Mouse (Mus musculus): ENCODE measurements around the gene AU040320. TPM values are rescaled to one million over a fixed set of nuclear protein-coding genes. Genes with fewer than 3 reads are reported as not detected.

AU040320 gene
- polyA plus RNA-seq, 1 experiment from 2014 or later: 41.4 TPM

DNA sequence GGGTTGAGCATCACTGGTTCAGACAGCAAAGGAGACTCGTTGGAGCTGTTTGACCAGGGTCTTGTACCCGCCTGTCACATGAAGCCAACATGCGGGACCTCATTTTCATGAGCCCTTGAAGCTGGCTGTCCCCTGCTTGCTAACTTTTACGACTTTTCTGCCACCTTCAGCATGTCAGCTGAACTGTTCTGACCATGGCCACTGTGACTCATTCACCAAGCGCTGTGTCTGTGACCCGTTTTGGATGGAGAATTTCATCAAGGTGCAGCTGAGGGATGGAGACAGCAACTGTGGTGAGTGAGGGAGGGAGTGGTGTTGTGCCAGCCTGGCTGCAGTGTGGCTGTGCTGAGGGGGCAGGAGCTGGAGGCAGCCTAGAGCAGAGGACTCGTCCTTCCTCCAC lies 93.6 kb downstream of the AU040320 start:
- no peaks in the 10 kb centered on the region for H3K4me1 ChIP-seq
- 60% methylated on average over 7 of the region's 7 CpGs for WGBS
- no peak overlapping the region for H3K4me3 ChIP-seq
- H3K36me3 ChIP-seq (replicated peaks): peaks cover 14% of the 10 kb centered on the region
- no peak overlapping the region for H3K27ac ChIP-seq
- no peak overlapping the region for H3K9ac ChIP-seq
- no peaks in the 10 kb centered on the region for H3K9me3 ChIP-seq
- H3K27me3 ChIP-seq (replicated peaks): no peaks in the 10 kb centered on the region
- H3K4me2 ChIP-seq: no peak overlapping the region
- ATAC-seq (replicated peaks): no peak

DNA sequence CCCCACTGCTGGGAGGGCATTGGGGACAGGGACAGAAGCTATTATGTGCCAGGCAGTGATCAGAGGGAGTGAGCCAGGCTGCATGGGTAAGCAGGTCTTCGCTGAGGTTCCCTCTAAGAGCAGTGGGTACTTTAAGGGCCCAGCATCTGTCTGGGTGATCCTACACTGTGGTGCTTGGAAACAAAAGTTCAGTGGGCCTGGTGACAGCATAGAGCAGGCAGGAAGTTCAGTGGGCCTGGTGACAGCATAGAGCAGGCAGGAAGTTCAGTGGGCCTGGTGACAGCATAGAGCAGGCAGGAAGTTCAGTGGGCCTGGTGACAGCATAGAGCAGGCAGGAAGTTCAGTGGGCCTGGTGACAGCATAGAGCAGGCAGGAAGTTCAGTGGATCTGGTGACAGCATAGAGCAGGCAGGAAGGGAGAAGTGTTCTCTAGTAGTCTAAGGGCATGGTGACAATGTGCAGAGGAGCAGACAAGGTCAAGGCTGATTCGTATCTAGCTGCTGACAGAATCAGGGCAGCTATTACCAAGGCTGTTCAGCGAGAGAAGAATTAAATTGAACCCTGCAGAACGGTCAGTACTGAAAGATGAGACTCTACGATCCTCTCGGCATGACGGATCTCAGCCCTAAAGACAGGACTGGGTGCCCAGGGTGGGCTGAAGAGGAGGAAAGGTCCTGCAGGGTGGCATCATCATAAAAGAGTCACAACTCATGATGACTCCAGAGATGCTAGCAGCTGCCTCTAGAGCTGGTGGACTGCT lies 96.9 kb downstream of the AU040320 start:
- peaks cover 22% of the 10 kb centered on the region for H3K36me3 ChIP-seq (replicated peaks)
- 0 out of 2 replicates have a peak overlapping the region, but pooled peaks have one; percentile 20 for H3K27ac ChIP-seq
- no peak overlapping the region for H3K4me2 ChIP-seq
- no peak overlapping the region for H3K9ac ChIP-seq
- H3K9me3 ChIP-seq: no peaks in the 10 kb centered on the region
- no peaks in the 10 kb centered on the region for H3K4me1 ChIP-seq
- ATAC-seq (replicated peaks): no peak
- WGBS: 84% methylated on average over 7 of the region's 7 CpGs
- H3K4me3 ChIP-seq: no peak overlapping the region
- no peaks in the 10 kb centered on the region for H3K27me3 ChIP-seq (replicated peaks)

DNA sequence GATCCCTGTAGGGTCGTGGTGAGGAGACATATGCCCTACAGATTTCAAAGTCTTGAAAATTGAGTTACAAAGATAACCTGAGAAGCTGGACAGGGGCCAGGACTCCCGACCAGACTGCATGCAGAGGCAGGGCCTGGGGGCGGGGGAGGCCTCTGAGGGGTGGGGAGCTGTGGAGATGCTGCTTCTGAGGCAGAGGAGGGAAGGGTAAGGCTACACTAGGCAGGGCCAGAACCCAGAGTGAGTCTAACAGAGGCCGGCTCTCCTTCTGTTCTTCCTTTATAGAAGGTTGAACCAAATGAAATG lies 97.4 kb downstream of the AU040320 start:
- no peak overlapping the region for H3K4me2 ChIP-seq
- H3K9me3 ChIP-seq: no peaks in the 10 kb centered on the region
- no peak overlapping the region for H3K9ac ChIP-seq
- no peaks in the 10 kb centered on the region for H3K4me1 ChIP-seq
- no peaks in the 10 kb centered on the region for H3K27me3 ChIP-seq (replicated peaks)
- H3K4me3 ChIP-seq: no peak overlapping the region
- H3K36me3 ChIP-seq (replicated peaks): peaks cover 22% of the 10 kb centered on the region
- no peak for ATAC-seq (replicated peaks)
- WGBS: 73% methylated on average over 4 of the region's 4 CpGs
- H3K27ac ChIP-seq: 0 out of 2 replicates have a peak overlapping the region, but pooled peaks have one; percentile 20

DNA sequence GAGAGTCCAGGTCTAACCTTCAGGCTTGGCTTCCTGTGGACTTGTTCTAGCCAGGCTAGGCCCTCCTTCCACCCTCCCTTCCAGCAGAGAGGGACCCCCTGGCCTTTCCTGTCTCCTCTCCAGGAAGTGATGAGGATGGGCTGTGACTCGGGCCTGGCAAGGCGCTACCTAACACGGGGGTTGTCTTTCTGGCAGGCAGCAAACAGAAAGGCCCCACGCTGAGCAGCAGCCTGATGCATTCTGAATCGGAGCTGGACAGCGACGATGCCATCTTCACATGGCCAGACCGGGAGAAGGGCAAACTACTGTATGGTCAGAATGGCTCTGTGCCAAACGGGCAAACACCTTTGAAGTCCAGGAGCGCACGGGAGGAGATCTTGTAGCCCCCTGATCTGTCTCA lies 99.6 kb downstream of the AU040320 start:
- WGBS: 73% methylated on average over 11 of the region's 11 CpGs
- peaks cover 20% of the 10 kb centered on the region for H3K36me3 ChIP-seq (replicated peaks)
- no peak for ATAC-seq (replicated peaks)

DNA sequence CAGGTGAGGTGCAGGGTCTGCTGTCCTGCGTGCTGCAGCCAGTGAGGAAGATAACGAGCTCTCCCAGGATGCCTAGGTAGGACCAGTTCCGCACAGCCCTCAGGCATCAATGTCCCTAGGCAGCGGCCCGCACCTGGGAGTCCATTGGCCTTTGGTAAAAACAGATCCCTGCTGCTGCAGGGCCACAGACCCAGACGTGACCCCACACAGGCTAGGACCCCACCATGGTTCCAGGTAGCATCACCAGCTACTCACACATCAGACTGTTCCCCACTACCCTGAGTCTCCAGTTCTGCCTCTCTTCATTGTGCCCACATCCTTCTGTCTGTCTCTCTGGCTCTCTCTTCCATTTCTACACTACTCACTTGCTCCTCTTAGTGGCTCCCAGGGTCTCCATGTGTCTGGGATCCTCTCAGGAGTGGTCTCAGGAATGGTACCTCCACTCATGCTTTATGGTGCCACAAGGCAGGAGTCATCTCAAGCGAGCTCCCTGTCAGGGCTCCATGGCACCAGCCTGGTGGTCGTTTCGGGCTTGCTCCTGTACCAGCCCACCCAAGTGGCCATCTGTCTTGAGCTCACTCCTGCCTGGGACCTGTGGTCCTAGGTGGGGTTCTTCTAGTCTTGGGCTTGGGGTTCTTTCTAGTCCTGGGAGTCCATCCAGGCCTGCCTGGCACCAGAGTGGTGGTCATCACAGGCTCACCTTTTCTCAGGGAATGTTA lies 107.1 kb downstream of the AU040320 start:
- H3K27ac ChIP-seq: no peak overlapping the region
- no peak overlapping the region for H3K9ac ChIP-seq
- no peak overlapping the region for H3K4me2 ChIP-seq
- H3K9me3 ChIP-seq: no peaks in the 10 kb centered on the region
- peaks cover 24% of the 10 kb centered on the region for H3K36me3 ChIP-seq (replicated peaks)
- 90% methylated on average over 9 of the region's 9 CpGs for WGBS
- ATAC-seq (replicated peaks): no peak
- no peaks in the 10 kb centered on the region for H3K27me3 ChIP-seq (replicated peaks)
- no peaks in the 10 kb centered on the region for H3K4me1 ChIP-seq
- H3K4me3 ChIP-seq: no peak overlapping the region

More for the DNA sequence above, 99.6 kb downstream of the AU040320 start:
- no peak overlapping the region for H3K27ac ChIP-seq
- no peak overlapping the region for H3K4me3 ChIP-seq
- no peak overlapping the region for H3K9ac ChIP-seq
- no peaks in the 10 kb centered on the region for H3K27me3 ChIP-seq (replicated peaks)
- H3K4me2 ChIP-seq: no peak overlapping the region
- no peaks in the 10 kb centered on the region for H3K9me3 ChIP-seq
- H3K4me1 ChIP-seq: no peaks in the 10 kb centered on the region

DNA sequence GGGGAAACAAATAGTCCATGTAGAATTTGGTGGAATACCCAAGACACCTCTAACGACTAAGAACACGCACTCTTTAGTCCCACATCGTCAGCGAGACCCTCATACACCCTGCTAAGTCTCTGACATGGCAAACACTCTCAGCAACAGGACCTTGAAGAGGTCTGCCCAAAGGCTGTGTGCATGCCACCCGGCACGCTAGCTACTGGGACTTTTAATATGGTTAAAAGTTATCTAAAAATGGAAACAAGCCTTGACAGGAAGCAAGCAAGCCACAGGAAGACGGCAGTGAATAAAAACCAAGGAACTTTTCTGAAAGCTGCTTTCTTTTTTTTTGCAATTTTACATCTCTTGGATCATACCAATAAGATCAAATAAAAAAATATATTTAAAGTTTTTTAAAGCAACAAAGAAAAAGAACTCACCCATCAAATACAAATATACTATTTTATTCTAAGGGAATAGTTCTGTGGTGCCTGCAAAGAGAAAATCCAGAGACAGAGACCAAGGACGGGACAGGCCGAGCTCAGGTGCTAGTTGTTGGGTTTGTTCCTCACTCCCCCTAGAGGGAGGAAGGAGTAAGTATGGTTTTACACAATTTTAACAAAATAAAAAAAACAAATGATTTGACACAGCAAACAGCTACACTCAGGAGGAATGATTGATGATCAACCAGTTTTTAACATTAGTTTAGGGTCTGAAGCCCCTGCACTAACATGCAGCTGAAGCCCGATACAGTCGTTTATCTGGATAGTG lies 108.3 kb downstream of the AU040320 start:
- 83% methylated on average over 11 of the region's 11 CpGs for WGBS

DNA sequence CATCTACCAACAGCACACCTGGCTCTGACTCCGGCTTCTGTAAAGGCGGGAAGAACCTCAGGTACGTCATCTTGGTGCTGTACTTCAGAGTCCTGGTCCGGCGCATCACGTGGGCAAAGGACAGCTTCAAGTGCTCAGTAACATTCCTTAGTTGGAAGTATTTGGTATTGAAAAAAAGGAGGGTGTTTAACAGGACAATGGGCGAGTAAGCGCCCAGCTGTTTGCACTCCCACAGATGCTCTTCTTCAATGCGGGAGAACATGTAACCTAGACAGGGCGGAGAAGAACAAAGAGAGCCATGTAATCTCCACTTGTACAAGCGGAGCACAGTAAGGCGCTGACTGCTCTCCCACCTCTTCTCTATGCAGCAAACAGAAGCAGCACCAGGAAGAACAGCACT lies 115.4 kb downstream of the AU040320 start:
- no peak overlapping the region for H3K27ac ChIP-seq
- no peak overlapping the region for H3K9ac ChIP-seq
- ATAC-seq (replicated peaks): no peak
- H3K27me3 ChIP-seq (replicated peaks): no peaks in the 10 kb centered on the region
- 88% methylated on average over 12 of the region's 12 CpGs for WGBS
- H3K4me3 ChIP-seq: no peak overlapping the region
- no peaks in the 10 kb centered on the region for H3K9me3 ChIP-seq
- no peaks in the 10 kb centered on the region for H3K4me1 ChIP-seq
- no peak overlapping the region for H3K4me2 ChIP-seq
- peaks cover 21% of the 10 kb centered on the region for H3K36me3 ChIP-seq (replicated peaks)

More for the DNA sequence above, 108.3 kb downstream of the AU040320 start:
- Histone ChIP-seq H3K4me1 (no peaks in the 10 kb centered on the region), H3K36me3 (replicated peaks) (peaks cover 31% of the 10 kb centered on the region), H3K27me3 (replicated peaks) (no peaks in the 10 kb centered on the region), H3K9ac (no peak overlapping the region), H3K27ac (no peak overlapping the region), H3K9me3 (no peaks in the 10 kb centered on the region), H3K4me3 (no peak overlapping the region), H3K4me2 (no peak overlapping the region)
- ATAC-seq (replicated peaks): no peak

DNA sequence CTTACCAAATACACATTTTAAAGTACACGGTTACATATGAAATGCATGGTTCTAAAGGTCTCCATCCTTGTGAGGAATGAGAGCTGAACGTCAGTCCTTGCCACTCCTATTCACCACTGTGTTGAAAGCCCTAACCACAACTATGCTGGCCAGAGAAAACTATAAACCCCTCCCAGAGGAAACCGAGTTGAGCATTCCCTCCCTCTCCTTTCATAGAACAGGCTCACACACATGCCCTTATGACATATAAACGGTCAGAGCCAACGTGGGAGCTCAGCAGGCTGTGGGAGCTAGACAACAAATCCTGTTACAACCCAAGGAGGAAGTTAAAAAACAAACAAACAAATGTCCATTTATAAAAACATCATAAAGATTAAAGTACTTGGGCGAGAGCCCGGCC lies 119.4 kb downstream of the AU040320 start:
- Histone ChIP-seq H3K4me1 (no peaks in the 10 kb centered on the region), H3K27me3 (replicated peaks) (no peaks in the 10 kb centered on the region), H3K9ac (no peak overlapping the region), H3K36me3 (replicated peaks) (peaks cover 25% of the 10 kb centered on the region), H3K4me2 (no peak overlapping the region), H3K27ac (no peak overlapping the region), H3K4me3 (no peak overlapping the region), H3K9me3 (no peaks in the 10 kb centered on the region)
- no peak for ATAC-seq (replicated peaks)
- 84% methylated on average over 7 of the region's 7 CpGs for WGBS

DNA sequence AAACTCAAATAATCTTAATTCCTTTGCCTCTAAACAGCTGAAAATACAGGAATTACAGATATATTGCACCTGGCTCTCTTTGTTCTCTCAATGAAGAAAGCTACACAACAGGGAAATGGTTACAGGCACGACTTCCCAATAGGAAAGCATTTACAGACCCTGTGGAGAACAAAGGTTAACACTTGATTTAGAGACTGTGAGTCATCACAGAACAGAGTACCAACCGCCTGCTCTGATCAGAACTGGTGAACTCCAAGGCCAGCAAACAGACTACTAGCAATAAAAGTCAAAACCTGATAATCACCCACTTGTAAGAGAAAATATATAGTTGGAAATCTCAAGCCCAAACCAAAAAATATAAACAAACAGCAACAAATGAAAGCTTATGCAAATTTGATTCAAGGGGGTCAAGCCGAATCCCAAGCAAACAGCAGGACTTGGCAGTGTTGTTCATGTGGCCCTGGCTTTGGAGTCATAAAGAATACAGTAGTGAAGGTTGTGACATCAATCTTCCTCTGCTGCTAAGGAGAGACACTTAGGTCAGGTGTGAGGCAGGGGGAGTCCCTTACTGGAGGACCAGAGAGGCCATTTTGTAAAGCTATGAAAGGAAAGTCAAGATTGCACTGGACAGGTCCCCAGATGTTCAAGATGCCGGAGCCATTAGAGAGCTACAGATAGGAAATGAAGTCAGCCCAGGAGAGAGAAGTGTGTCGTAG lies 126.4 kb downstream of the AU040320 start:
- Histone ChIP-seq H3K4me2 (no peak overlapping the region), H3K36me3 (replicated peaks) (peaks cover 26% of the 10 kb centered on the region)

DNA sequence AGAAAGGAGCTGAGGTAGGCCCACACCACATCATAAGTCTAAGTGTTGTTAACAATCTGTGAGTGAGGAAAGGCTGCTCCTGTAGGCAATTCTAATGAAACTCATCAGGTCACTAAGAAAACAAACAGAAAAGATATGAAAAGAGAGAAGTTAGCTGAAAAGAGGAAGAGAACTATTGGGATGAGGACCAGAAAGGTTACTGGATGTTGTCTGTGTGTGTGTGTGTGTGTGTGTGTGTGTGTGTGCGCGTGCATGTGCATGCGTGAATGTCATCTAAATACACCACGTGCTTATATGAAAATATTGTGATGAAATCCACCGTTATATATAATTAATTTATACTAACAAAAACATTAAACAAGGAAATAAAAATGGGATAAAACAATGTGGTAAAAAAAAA lies 130.3 kb downstream of the AU040320 start:
- Histone ChIP-seq H3K27ac (no peak overlapping the region), H3K4me2 (no peak overlapping the region), H3K9me3 (no peaks in the 10 kb centered on the region), H3K4me1 (no peaks in the 10 kb centered on the region), H3K4me3 (no peak overlapping the region), H3K36me3 (replicated peaks) (peaks cover 22% of the 10 kb centered on the region), H3K9ac (no peak overlapping the region), H3K27me3 (replicated peaks) (no peaks in the 10 kb centered on the region)
- WGBS: 97% methylated on average over 5 of the region's 5 CpGs
- no peak for ATAC-seq (replicated peaks)

More for the DNA sequence above, 126.4 kb downstream of the AU040320 start:
- no peak overlapping the region for H3K9ac ChIP-seq
- H3K27me3 ChIP-seq (replicated peaks): no peaks in the 10 kb centered on the region
- H3K9me3 ChIP-seq: no peaks in the 10 kb centered on the region
- no peak for ATAC-seq (replicated peaks)
- H3K4me1 ChIP-seq: no peaks in the 10 kb centered on the region
- no peak overlapping the region for H3K27ac ChIP-seq
- H3K4me3 ChIP-seq: no peak overlapping the region
- 86% methylated on average over 5 of the region's 5 CpGs for WGBS

DNA sequence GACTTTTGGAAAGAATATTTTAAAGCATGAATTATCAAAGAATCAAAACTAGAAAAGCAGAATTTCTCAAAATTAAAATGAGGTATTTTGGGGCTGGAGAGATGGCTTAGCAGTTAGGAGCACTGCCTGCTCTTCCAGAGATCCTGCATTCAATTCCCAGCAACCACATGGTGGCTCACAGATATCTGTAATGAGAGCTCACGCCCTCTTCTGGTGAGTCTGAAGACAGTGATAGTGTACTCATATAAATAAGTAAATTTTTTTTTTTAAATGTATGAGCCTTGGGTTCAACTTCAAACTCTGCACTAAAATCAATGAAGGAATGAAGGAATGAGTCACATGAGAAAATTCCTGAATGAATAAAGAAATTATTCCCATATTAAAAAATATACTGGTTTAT lies 132.6 kb downstream of the AU040320 start:
- 57% methylated on average over 1 of the region's 1 CpGs for WGBS
- Histone ChIP-seq H3K27ac (no peak overlapping the region), H3K36me3 (replicated peaks) (peaks cover 36% of the 10 kb centered on the region), H3K4me2 (no peak overlapping the region), H3K27me3 (replicated peaks) (no peaks in the 10 kb centered on the region), H3K4me3 (no peak overlapping the region), H3K4me1 (no peaks in the 10 kb centered on the region), H3K9me3 (no peaks in the 10 kb centered on the region), H3K9ac (no peak overlapping the region)
- ATAC-seq (replicated peaks): no peak

DNA sequence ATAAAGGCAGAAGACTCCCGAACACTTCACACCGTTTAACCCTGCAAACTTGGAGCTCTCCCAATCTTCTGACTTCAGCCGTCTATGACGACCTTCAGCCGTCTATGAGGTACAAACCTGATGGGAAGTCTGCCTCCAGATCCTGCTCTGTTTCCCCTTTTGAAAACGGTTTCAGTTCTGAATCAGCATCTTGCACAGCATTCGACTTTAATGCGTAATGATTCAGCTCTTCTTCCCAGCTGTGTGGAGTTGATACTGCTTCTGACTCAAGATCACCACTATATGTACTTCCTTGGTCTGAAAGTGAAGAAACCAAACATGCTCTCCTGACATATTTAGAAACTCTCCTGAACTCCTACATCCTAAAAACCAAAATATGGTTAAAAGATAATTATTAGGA lies 136.5 kb downstream of the AU040320 start:
- H3K36me3 ChIP-seq (replicated peaks): peaks cover 36% of the 10 kb centered on the region
- no peak for ATAC-seq (replicated peaks)
- 95% methylated on average over 8 of the region's 8 CpGs for WGBS
- no peak overlapping the region for H3K4me3 ChIP-seq
- H3K27ac ChIP-seq: no peak overlapping the region
- no peaks in the 10 kb centered on the region for H3K9me3 ChIP-seq
- no peak overlapping the region for H3K9ac ChIP-seq
- H3K4me2 ChIP-seq: no peak overlapping the region
- H3K27me3 ChIP-seq (replicated peaks): no peaks in the 10 kb centered on the region
- no peaks in the 10 kb centered on the region for H3K4me1 ChIP-seq

All from midbrain, embryonic 15.5 days (tissue).